Mouse (Mus musculus) thymus, adult 2 months (tissue): ENCODE results near the gene Ankrd36.

Source experiments
- CTCF ChIP-seq: fragments of 200-500 bp; IDR thresholded peaks from 2 replicates; pipeline ENCODE4 v1.5.1; 2012; ENCODE audit warnings: mild to moderate bottlenecking, control low read depth, low read length, moderate library complexity, borderline replicate concordance; ENCODE audit not compliant: control insufficient read depth, poor library complexity, insufficient read depth; ENCODE audit errors: extremely low read depth
- POLR2A ChIP-seq: fragments of 200-500 bp; IDR thresholded peaks from 2 replicates; pipeline ENCODE4 v1.6.1; 2012; ENCODE audit warnings: mild to moderate bottlenecking, low read length, control low read depth, moderate library complexity; ENCODE audit not compliant: control insufficient read depth, poor library complexity, insufficient read depth; ENCODE audit errors: extremely low read depth

GRCm38 (mm10) chr11:5702957-5703332 is 133.5 kb downstream of the Ankrd36 start:
- TF ChIP-seq CTCF (no peak), POLR2A (no peak)
